Mouse (Mus musculus): ENCODE data around the gene Prickle2.

The Prickle2 gene

DNA sequence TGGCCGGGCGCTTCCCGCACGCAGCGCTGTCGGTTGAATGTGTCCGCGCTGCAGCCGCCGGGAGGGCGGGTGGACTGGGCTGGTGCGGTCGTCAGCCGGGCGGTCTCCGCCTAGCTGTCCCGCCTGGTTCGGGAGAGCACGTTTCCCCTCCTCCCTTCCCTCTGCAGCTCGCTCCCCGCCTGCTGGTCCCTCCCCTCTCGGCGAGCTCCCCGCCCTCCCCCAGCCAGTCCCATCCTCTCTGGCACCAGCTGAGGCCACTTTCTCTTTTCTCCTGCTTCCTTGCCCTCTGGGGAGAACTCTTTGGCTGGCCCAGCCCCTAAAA lies at the start of gene Prickle2:
Gene Prickle2, minus strand, starts transcription at position 11 of the 322 bp plus-strand sequence.
- DNase-seq (ENCODE audit: inconsistent ontology term): peak; percentile 89

- no peak for DNase-seq (ENCODE audit: inconsistent ontology term)
Observed at GRCm38 (mm10) chr6:92752737-92753136, 46.8 kb upstream of the Prickle2 start.

DNA sequence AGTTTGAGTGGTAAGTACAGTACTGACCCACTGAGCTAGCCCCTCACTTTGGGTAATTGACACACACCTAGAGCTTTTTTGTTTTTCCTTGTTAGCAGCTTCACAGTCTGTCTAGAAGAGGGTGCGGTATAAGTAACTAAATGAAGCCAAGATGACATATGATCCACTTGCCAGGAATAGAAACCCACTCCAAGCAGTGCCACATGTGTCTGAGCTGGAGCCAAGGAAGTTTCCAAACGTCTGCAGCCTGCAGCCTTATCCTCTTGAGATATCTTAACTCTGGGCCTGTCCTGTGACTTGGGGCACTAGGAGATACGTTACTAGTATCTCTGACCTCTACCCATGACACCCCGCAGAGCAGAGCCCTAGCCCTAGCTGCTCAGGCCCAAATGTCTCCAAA lies 43.5 kb upstream of the Prickle2 start:
- DNase-seq (ENCODE audit: inconsistent ontology term): no peak

GRCm38 (mm10) chr6:92743605-92744004 lies 37.6 kb upstream of the Prickle2 start:
- DNase-seq (ENCODE audit: inconsistent ontology term): peak; percentile 54

DNA sequence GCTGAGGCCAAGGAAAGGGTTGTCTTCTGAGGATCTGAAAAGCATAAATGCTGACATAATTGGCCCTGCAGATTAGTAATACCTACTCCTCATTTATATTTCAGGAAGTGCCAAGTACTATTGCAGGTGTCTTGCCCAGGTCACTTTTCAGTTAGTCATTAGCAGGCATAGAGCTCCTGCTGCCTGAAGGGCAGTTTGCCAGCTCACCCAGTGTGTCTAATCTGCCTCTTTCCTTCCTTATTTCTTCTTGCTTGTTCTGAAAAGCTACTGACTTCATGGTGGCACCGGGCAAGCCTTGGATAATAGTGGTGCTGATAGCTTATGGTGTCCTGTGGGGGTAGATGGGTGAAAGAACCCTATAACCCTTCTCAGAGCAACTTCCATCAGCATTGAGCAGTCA lies 31.2 kb upstream of the Prickle2 start:
- no peak for DNase-seq (ENCODE audit: inconsistent ontology term)

GRCm38 (mm10) chr6:92733651-92734050 lies 27.7 kb upstream of the Prickle2 start:
- no peak for DNase-seq (ENCODE audit: inconsistent ontology term)

DNA sequence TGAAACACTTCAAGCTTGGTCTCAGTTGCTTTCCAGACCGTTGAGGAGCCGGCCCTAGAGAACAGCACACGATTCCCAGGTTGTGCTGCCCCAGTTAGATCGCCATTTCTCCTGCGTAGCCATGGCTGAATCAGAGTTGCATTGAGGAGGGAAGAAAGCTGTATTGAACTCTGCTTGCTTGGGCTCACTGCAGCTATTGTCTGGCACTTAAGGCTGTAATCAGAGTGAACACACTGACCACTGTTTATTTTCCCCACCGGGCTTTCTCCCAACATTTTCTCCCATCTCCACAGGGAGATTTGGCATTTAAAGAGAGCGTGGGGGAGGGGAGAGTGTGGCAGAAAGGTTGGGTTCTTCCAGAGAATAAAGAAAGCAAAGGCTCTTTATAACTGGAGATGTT lies 22.6 kb upstream of the Prickle2 start:
- DNase-seq (ENCODE audit: inconsistent ontology term): peak; percentile 26

DNA sequence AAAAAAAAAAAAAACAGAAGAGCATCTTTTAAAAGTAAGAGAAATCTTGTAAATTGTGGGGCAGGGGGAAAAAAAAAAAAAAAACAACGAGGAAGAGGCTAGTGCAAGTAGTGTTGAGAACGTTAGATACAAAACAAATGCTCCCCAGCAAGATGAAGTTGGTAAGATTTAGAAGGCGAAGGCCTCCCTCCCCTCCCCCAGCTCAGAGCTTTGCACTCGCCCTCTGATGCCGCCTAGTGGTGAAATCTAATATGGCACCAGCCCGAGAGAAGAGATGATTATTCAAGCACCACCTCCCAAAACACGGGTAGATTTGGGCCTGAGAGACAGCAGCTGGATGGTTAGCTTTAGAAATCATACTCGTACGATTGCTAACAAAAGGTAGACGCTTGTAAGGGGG lies 22.1 kb upstream of the Prickle2 start:
- peak; percentile 81 for DNase-seq (ENCODE audit: inconsistent ontology term)

GRCm38 (mm10) chr6:92727351-92727986 lies 21.5 kb upstream of the Prickle2 start:
- DNase-seq (ENCODE audit: inconsistent ontology term): no peak

DNA sequence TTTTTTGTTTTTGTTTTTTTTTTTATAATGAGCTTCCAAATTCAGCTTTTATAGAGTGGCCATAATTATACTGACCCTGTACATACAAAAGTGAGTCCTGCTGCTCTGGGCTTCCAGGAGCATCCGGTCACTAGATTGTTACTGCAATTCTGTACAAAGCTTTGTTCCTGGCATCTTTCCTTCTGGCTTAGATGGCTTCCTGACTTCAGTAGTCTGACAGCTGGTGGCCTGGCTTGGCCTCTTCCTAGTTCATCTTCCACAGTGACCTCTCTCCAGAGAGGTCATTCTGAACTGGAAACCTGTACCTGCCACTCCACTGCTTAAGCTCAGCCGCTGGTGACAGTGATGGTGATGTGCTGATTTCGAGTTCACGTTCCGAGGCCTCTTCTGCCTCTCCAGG lies 20.2 kb upstream of the Prickle2 start:
- DNase-seq (ENCODE audit: inconsistent ontology term): no peak

DNA sequence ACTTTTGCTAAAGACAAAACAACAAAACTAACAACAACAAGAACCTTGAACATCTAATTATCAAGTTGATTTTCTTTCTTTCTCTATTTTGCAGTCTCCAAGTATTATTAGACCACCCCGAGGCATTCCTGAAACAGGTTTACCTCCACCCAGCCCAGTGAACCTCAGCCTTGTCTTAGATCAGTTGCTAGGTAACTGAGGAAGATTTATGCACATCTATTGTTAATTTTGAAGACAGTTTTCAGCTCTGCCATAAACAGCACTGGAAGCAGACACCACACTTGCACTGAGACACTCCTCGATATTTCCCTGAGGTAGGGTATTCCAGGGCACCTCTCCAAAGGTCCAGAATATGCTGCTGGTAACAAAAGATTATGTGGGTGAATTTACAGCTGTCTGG lies 18.4 kb upstream of the Prickle2 start:
- no peak for DNase-seq (ENCODE audit: inconsistent ontology term)

DNA sequence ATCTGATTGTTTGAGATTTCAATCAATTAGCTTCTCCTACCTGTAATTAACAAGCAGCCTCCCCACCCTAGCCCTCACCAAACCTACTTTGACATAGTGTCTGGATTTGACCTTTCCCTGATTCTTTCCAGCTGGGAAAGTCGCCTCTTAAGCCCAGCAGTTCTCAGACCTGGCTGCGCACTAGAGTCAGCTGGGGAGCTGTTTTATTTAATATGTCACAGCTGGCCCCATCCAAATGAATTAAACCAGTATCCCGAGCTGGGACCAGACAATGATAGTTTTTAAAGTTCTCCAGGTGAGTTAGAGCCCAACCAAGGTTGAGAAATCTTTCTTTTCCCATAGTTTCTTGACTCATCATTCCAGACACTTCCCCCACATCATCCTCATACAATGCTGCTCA lies 9.9 kb upstream of the Prickle2 start:
- DNase-seq (ENCODE audit: inconsistent ontology term): no peak

DNA sequence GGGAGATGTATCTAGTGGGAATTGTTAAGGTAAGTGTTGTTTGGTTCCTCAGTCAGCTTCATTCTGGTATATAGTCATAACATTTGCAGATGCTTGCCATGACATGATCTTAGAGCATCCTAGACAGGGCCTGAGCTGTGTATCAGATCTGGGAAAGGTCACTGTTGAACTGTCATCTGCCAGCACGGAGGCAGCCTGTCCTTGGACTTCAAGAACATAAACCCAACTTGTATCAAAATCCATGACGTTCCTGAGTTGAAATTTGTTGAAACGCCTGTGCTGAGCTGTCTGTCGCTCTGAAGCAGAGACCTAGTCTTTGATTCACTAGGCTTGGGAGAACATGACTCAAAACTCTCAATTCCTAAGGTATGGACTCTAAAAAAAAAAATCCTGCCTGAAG lies 8.8 kb upstream of the Prickle2 start:
- no peak for DNase-seq (ENCODE audit: inconsistent ontology term)

DNA sequence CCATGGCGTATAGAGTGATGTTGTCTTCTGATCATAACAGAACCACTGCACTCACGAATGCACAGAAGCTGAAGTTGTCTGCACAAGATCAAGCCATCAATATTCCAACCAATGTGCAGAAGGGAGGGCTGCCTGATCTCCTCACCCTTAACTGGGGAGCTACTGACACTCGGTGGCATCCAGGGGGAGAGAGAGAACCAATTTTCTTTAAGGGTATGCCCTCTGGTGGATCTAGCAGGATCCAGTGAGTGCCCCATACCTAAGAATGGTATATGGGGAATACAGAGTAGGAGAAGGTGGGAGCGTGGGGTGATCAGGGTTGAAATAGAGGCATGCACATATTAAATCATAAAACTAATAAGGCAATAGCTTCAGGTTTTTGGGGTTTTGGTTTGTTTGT lies 2.2 kb upstream of the Prickle2 start:
- no peak for DNase-seq (ENCODE audit: inconsistent ontology term)

GRCm38 (mm10) chr6:92705353-92706144 lies 406 bp downstream of the Prickle2 start:
- peak; percentile 11 for DNase-seq (ENCODE audit: inconsistent ontology term)

- DNase-seq (ENCODE audit: inconsistent ontology term): no peak
Observed at GRCm38 (mm10) chr6:92704810-92705209, 1.1 kb downstream of the Prickle2 start.

DNA sequence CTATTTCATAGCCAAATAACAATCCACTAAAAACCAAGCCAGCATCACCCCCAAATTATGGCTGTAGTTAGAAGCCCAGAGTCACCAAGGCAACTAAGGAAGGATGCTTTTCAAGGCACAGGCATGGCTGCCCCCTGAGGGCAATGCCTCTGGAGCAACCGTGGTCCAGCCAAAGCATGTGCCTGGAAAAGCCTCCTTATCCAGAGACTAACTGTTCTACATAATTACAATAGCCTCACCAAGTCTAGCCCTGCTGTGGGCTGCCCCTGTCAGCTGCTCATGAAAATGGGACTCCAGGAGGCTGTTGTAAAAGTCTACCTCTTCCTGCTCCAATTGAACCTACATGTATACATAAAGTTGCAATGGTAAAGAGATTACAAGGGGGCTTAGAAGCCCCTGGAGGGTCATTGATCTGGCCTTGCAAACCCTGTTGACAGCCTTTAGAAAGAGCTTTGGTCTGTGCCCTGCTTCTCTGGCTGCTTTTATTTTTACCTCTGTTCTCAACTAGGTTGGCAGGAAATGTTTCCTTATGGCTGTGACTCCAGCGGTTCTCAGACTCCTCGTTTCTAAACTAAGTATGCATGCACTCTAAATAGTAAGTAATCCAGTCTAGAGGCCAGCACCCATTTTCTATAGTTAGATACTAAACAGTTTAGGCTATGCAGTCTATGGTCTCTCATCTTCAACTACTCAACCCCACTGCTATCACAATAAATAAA lies 6.3 kb downstream of the Prickle2 start:
- DNase-seq (ENCODE audit: inconsistent ontology term): no peak

GRCm38 (mm10) chr6:92697807-92698206 lies 8.1 kb downstream of the Prickle2 start:
- no peak for DNase-seq (ENCODE audit: inconsistent ontology term)

GRCm38 (mm10) chr6:92687317-92687716 lies 18.6 kb downstream of the Prickle2 start:
- no peak for DNase-seq (ENCODE audit: inconsistent ontology term)

DNA sequence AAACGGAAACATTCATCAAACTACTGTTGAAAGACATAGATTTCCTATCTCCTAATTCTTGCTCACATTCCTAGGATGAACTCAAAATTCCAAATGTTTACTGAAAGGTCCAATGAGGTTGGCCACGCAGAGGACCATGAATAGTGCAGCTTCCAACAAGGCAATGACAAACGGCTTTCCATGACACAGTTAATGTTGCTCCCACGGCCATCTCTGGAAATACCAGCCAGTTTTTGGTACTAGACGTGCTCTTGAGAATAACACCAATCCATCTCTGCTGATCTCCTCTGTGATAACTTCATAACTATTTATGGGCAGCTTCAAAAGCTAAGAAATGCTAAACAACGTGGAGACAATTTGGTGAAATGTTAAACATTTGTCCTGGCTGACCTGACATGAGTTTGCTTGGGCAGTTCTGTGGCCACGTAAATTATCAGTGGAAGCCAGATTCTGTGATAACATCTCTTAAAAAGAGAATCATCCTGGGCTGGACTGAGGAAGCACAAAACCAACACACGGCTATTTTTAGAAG lies 31.5 kb downstream of the Prickle2 start:
- no peak for DNase-seq (ENCODE audit: inconsistent ontology term)

DNA sequence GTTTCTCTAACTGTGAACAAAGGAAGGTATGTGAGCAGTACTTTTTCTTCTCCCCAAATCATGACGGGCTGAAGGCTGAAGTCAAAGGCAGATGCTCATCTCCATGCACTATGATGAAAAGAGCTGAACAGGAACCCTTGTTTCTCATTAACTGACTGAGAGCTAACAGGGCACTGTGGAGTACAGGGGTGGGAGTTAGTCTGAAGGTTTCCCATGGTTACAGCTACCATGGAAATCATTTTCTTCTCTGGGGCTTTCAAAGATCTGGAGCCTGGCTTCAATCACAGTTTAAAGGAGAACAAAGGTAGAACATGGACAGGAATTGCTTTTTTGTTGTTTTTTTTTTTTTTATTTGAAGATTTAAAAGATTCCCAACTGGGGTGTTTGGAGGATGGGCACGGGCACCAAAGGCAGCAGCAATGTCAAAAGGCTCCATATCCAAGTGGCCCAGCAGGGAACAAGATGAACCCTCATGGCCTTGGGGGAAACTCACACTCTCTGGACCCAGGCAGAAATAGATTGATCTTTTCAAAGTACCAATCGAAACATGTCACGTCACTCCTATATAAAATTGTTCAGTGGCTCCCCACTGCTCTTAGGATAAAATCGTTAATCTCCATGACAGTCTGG lies 35.3 kb downstream of the Prickle2 start:
- no peak for DNase-seq (ENCODE audit: inconsistent ontology term)

- no peak for DNase-seq (ENCODE audit: inconsistent ontology term)
Observed at GRCm38 (mm10) chr6:92669623-92670022, 36.3 kb downstream of the Prickle2 start.

Measured in Muller cell, postnatal 12 days (primary cell).